Mouse (Mus musculus): ENCODE measurements at regions not wholly inside any gene's neighbourhood (a gene's known extent, or its start where the extent isn't known, plus 50 kb on each side); places are given as distances from the start of the nearest gene placed in this dataset.

GRCm38 (mm10) chrX:99390462-99390838 lies 80.6 kb downstream of the Pja1 start:
- H3K4me3 ChIP-seq = no peak overlapping the region
- intact Hi-C loops (cut with DNase I) = no loop called here
- DNase-seq = no peak
- no peaks in the 10 kb centered on the region for H3K79me2 ChIP-seq (replicated peaks; ENCODE audit: control insufficient read depth, insufficient read depth, low read length)
- no peaks in the 10 kb centered on the region for H3K4me1 ChIP-seq (ENCODE audit: control insufficient read depth, insufficient read depth, low read length)
- no peaks in the 10 kb centered on the region for H3K36me3 ChIP-seq (ENCODE audit: control insufficient read depth, insufficient read depth, low read length)
- H3K27me3 ChIP-seq (ENCODE audit: control insufficient read depth, insufficient read depth, low read length) = no peaks in the 10 kb centered on the region
- H3K9ac ChIP-seq (ENCODE audit: low read depth, low read length) = no peak overlapping the region
- no peak overlapping the region for H3K27ac ChIP-seq
- 91% methylated on average over 2 of the region's 2 CpGs for WGBS
- no peak for TF ChIP-seq POLR2A (IDR thresholded peaks at IDR 0.05; ENCODE audit: insufficient read depth, low read depth, low read length)
- TF ChIP-seq EP300 (IDR thresholded peaks at IDR 0.05; ENCODE audit: insufficient read depth, low read depth, low read length) = no peak
- TF ChIP-seq CTCF (IDR thresholded peaks at IDR 0.05) = no peak

DNA sequence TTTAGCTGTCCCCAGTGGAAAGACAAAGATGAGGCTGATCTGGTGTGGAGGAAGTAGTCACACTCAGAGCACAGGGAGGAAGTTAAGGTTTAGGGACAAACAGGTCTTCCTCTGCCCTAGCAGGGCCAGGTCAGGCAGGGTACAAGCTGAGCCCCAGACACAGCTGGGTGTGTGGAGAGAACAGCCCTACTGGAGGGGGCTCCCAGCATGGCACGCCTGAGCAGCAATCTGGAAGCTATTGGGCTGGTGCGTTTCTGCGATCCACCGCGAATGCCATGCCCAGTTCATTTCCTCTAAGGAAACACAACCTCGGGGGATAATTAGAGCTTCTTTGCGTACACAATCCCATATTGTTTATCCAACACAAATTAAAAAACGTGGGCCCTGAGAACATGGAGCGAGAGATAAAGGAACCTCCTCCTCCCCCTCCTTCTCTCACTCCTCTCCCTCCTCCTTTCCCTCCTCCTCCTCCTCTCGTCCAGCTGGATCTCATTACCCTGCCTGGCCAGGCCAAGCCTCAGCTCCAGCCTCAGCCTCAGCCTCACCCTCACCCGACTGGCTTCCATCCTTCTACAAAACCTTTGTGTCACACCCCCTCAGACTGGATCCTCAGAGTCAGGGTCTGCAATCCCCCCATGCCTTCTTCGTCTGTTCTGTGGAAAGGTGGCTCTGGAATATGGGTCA lies 81.2 kb downstream of the Pja1 start:
- Histone ChIP-seq H3K79me2 (replicated peaks; ENCODE audit: control insufficient read depth, insufficient read depth, low read length) (no peaks in the 10 kb centered on the region), H3K27ac (no peak overlapping the region), H3K9ac (ENCODE audit: low read depth, low read length) (no peak overlapping the region), H3K4me1 (ENCODE audit: control insufficient read depth, insufficient read depth, low read length) (no peaks in the 10 kb centered on the region), H3K36me3 (ENCODE audit: control insufficient read depth, insufficient read depth, low read length) (no peaks in the 10 kb centered on the region), H3K27me3 (ENCODE audit: control insufficient read depth, insufficient read depth, low read length) (no peaks in the 10 kb centered on the region), H3K4me3 (no peak overlapping the region)
- intact Hi-C loops (cut with DNase I) = no loop called here
- WGBS = 65% methylated on average over 12 of the region's 12 CpGs
- TF ChIP-seq EP300 (IDR thresholded peaks at IDR 0.05; ENCODE audit: insufficient read depth, low read depth, low read length) (no peak), CTCF (IDR thresholded peaks at IDR 0.05) (no peak), POLR2A (IDR thresholded peaks at IDR 0.05; ENCODE audit: insufficient read depth, low read depth, low read length) (no peak)
- peak in 1 of 2 experiments; percentile 5 for DNase-seq

DNA sequence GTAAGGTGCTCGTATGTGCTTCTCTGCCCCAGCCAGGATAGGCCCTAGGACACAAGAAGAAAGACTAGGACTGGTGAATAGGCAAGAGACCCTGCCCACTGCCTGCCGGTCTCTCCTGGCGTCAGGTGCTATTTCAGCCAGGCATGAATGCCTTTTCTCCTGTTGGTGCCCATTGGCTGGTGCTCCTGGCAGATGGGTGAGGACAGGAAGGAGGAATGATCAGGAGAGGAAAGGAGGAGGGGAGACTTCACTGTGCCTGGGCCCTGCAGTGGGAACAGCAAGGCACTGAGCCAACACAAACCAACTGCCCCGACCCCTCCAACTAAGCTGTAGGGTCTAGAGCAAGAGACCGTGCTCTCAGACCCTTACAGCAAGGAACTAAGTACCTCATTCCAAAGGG lies 100.4 kb downstream of the Pja1 start:
- Histone ChIP-seq H3K27ac (no peak overlapping the region), H3K79me2 (replicated peaks; ENCODE audit: control insufficient read depth, insufficient read depth, low read length) (no peaks in the 10 kb centered on the region), H3K4me1 (ENCODE audit: control insufficient read depth, insufficient read depth, low read length) (no peaks in the 10 kb centered on the region; the same call in 1 of the 2 replicates), H3K27me3 (ENCODE audit: control insufficient read depth, insufficient read depth, low read length) (no peaks in the 10 kb centered on the region), H3K4me3 (no peak overlapping the region), H3K36me3 (ENCODE audit: control insufficient read depth, insufficient read depth, low read length) (no peaks in the 10 kb centered on the region), H3K9ac (ENCODE audit: low read depth, low read length) (no peak overlapping the region)
- no peak for TF ChIP-seq EP300 (IDR thresholded peaks at IDR 0.05; ENCODE audit: insufficient read depth, low read depth, low read length)
- no peak for TF ChIP-seq CTCF (IDR thresholded peaks at IDR 0.05)
- TF ChIP-seq POLR2A (IDR thresholded peaks at IDR 0.05; ENCODE audit: insufficient read depth, low read depth, low read length) = no peak
- WGBS = 68% methylated on average over 5 of the region's 5 CpGs
- DNase-seq = no peak
- intact Hi-C loops (cut with DNase I) = no loop called here

DNA sequence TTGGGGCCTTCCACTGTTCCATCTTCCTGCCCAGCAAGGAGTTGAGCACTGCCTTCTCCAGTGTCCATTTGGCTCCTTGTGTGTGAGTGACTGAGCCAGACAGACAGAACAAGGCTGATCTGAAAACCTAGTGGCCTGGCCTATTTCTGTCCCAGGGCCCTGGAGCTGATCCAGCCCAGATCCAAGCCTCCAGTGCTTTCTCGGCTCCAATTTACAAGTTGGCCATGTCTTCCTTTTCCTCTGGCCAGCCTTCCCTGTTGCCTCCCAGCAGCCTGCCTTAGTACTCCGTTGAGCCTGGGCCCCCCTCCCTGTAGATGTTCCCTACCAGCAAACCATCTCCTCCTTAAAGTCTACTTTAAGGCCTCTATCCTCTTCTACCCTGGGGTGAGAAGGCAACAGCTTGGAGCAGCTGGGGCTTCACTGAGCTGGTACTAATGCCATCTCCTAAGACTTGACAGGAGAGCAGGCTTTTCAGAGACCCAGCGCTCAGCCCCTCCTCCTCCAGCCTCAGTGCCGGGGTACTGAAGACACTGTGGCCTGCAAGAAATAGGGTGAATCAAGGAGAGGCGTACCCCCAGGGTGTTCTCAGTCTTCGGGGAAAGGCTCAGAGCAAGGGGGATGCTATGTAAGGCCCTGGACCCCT lies 101.7 kb downstream of the Pja1 start:
- Histone ChIP-seq H3K4me3 (no peak overlapping the region), H3K36me3 (ENCODE audit: control insufficient read depth, insufficient read depth, low read length) (no peaks in the 10 kb centered on the region), H3K27me3 (ENCODE audit: control insufficient read depth, insufficient read depth, low read length) (no peaks in the 10 kb centered on the region), H3K79me2 (replicated peaks; ENCODE audit: control insufficient read depth, insufficient read depth, low read length) (no peaks in the 10 kb centered on the region), H3K9ac (ENCODE audit: low read depth, low read length) (no peak overlapping the region), H3K27ac (no peak overlapping the region), H3K4me1 (ENCODE audit: control insufficient read depth, insufficient read depth, low read length) (no peaks in the 10 kb centered on the region; the same call in 1 of the 2 replicates)
- peak; percentile 49 to 66 for DNase-seq
- TF ChIP-seq CTCF (IDR thresholded peaks at IDR 0.05) = no peak
- no peak for TF ChIP-seq EP300 (IDR thresholded peaks at IDR 0.05; ENCODE audit: insufficient read depth, low read depth, low read length)
- TF ChIP-seq POLR2A (IDR thresholded peaks at IDR 0.05; ENCODE audit: insufficient read depth, low read depth, low read length) = no peak
- intact Hi-C loops (cut with DNase I) = no loop called here
- 68% methylated on average over 6 of the region's 6 CpGs for WGBS

GRCm38 (mm10) chrX:99364072-99364471 lies 107.0 kb downstream of the Pja1 start:
- H3K36me3 ChIP-seq (ENCODE audit: control insufficient read depth, insufficient read depth, low read length) = no peaks in the 10 kb centered on the region
- TF ChIP-seq EP300 (IDR thresholded peaks at IDR 0.05; ENCODE audit: insufficient read depth, low read depth, low read length) (no peak), POLR2A (IDR thresholded peaks at IDR 0.05; ENCODE audit: insufficient read depth, low read depth, low read length) (no peak), CTCF (IDR thresholded peaks at IDR 0.05) (no peak)
- no peak overlapping the region for H3K9ac ChIP-seq (ENCODE audit: low read depth, low read length)
- no peak overlapping the region for H3K4me3 ChIP-seq
- H3K79me2 ChIP-seq (replicated peaks; ENCODE audit: control insufficient read depth, insufficient read depth, low read length) = no peaks in the 10 kb centered on the region
- H3K4me1 ChIP-seq (ENCODE audit: control insufficient read depth, insufficient read depth, low read length) = no peaks in the 10 kb centered on the region; the same call in 1 of the 2 replicates
- DNase-seq = no peak
- intact Hi-C loops (cut with DNase I) = no loop called here
- WGBS = 78% methylated on average over 5 of the region's 5 CpGs
- no peaks in the 10 kb centered on the region for H3K27me3 ChIP-seq (ENCODE audit: control insufficient read depth, insufficient read depth, low read length)
- no peak overlapping the region for H3K27ac ChIP-seq

Measured in heart, adult 2 months (tissue).